Mouse (Mus musculus): ENCODE measurements around the gene Haus5. TPM values are rescaled to one million over a fixed set of nuclear protein-coding genes. Genes with fewer than 3 reads are reported as not detected.

Gene Haus5
- total RNA-seq (2023): 10 to 100 TPM; 30.2 to 32.6 TPM

GRCm38 (mm10) chr7:30664529-30665200, at the start of gene Haus5:
Gene Haus5 (minus strand): TSS chr7:30664994.

GRCm38 (mm10) chr7:30711942-30712341, 47.1 kb upstream of the Haus5 start, which contains the start of gene Atp4a:
Gene Atp4a (plus strand): TSS chr7:30712209.

GRCm38 (mm10) chr7:30698589-30698988, 33.8 kb upstream of the Haus5 start, which contains the start of gene 2200002J24Rik:
Gene 2200002J24Rik (plus strand): TSS chr7:30698926.

GRCm38 (mm10) chr7:30671480-30671879, 6.7 kb upstream of the Haus5 start, which contains the start of gene Pmis2:
Gene Pmis2 (minus strand): TSS chr7:30671605.

GRCm38 (mm10) chr7:30649591-30650540, 14.9 kb downstream of the Haus5 start, which contains the start of gene Rbm42:
Gene Rbm42 (minus strand): TSS chr7:30650317.

GRCm38 (mm10) chr7:30635752-30636151, 29.0 kb downstream of the Haus5 start, which contains the start of gene Etv2:
Gene Etv2 (minus strand): TSS chr7:30635852.

GRCm38 (mm10) chr7:30625530-30626384, 39.0 kb downstream of the Haus5 start, which contains the start of gene Cox6b1:
Gene Cox6b1 (minus strand): TSS chr7:30626151.

GRCm38 (mm10) chr7:30612654-30613402, 52.0 kb downstream of the Haus5 start, which contains the start of gene Upk1a:
Gene Upk1a (minus strand): TSS chr7:30612847.

Other genes with a start within 250 kb of the Haus5 start
- gene Hcst, start 245.1 kb downstream of the Haus5 start, total RNA-seq (2023): 100 to 1,000 TPM; 185 to 201 TPM
- gene Nfkbid, start 243.3 kb downstream of the Haus5 start, total RNA-seq (2023): 10 to 100 TPM; 40.1 to 45.7 TPM
- 1 to 10 TPM; 3.8 to 4.3 TPM for gene Aplp1, start 219.5 kb downstream of the Haus5 start, total RNA-seq (2023)
- gene Kirrel2, start 207.3 kb downstream of the Haus5 start, total RNA-seq (2023): not detected
- gene Nphs1, start 206.7 kb downstream of the Haus5 start, total RNA-seq (2023): not detected
- not detected for gene Prodh2, start 171.4 kb downstream of the Haus5 start, total RNA-seq (2023)
- gene Arhgap33, start 129.9 kb downstream of the Haus5 start, total RNA-seq (2023): 1 to 10 TPM; 3.3 to 6.3 TPM
- gene Hspb6, start 112.8 kb downstream of the Haus5 start, total RNA-seq (2023): 1 to 10 TPM; 2.0 to 2.3 TPM
- gene Proser3, start 112.7 kb downstream of the Haus5 start, total RNA-seq (2023): 10 to 100 TPM; 15.1 to 19.7 TPM
- gene Lin37, start 105.2 kb downstream of the Haus5 start, total RNA-seq (2023): 10 to 100 TPM; 38.3 to 46.3 TPM
- gene U2af1l4, start 101.7 kb downstream of the Haus5 start, total RNA-seq (2023): 10 to 100 TPM; 74.3 to 75.7 TPM
- gene Gm49396, start 101.7 kb downstream of the Haus5 start, total RNA-seq (2023): 10 to 100 TPM; 24.2 to 32.0 TPM
- gene Psenen, start 101.4 kb downstream of the Haus5 start, total RNA-seq (2023): 100 to 1,000 TPM; 127 to 151 TPM
- gene Igflr1, start 99.6 kb downstream of the Haus5 start, total RNA-seq (2023): 10 to 100 TPM; 44.6 to 51.3 TPM
- gene Kmt2b, start 76.3 kb downstream of the Haus5 start, total RNA-seq (2023): 100 to 1,000 TPM; 136 to 141 TPM
- gene Zbtb32, start 66.1 kb downstream of the Haus5 start, total RNA-seq (2023): 1 to 10 TPM; 3.0 to 3.5 TPM
- gene Upk1a, start 52.1 kb downstream of the Haus5 start, total RNA-seq (2023): 1 to 10 TPM in 1 of 2 experiments, under 1 TPM in 1; 0.79 to 1.1 TPM
- gene Cox6b1, start 38.8 kb downstream of the Haus5 start, total RNA-seq (2023): 100 to 1,000 TPM; 198 to 235 TPM
- not detected for gene Etv2, start 29.1 kb downstream of the Haus5 start, total RNA-seq (2023)
- gene Rbm42, start 14.7 kb downstream of the Haus5 start, total RNA-seq (2023): 100 to 1,000 TPM; 103 to 113 TPM
- gene Pmis2, start 6.6 kb upstream of the Haus5 start, total RNA-seq (2023): not detected
- gene 2200002J24Rik, start 33.9 kb upstream of the Haus5 start, total RNA-seq (2023): not detected
- not detected for gene Atp4a, start 47.2 kb upstream of the Haus5 start, total RNA-seq (2023)
- gene Tmem147, start 64.5 kb upstream of the Haus5 start, total RNA-seq (2023): 10 to 100 TPM; 45.0 to 50.3 TPM
- not detected for gene Gapdhs, start 78.7 kb upstream of the Haus5 start, total RNA-seq (2023)
- 1 to 10 TPM; 6.1 to 7.8 TPM for gene Sbsn, start 86.5 kb upstream of the Haus5 start, total RNA-seq (2023)
- gene Dmkn, start 98.8 kb upstream of the Haus5 start, total RNA-seq (2023): not detected
- not detected for gene Krtdap, start 122.9 kb upstream of the Haus5 start, total RNA-seq (2023)
- gene Ffar2, start 158.8 kb upstream of the Haus5 start, total RNA-seq (2023): 1 to 10 TPM in 1 of 2 experiments, under 1 TPM in 1; 0.62 to 2.0 TPM
- gene Ffar3, start 191.2 kb upstream of the Haus5 start, total RNA-seq (2023): not detected
- under 1 TPM in 1 of 2 experiments, not detected in 1; 0.35 TPM for gene Ffar1, start 196.6 kb upstream of the Haus5 start, total RNA-seq (2023)
- 1 to 10 TPM; 5.3 to 9.8 TPM for gene Cd22, start 215.3 kb upstream of the Haus5 start, total RNA-seq (2023)
- gene Mag, start 249.9 kb upstream of the Haus5 start, total RNA-seq (2023): not detected

All from T-cell, adult 66 days (primary cell).